Mouse (Mus musculus): ENCODE measurements around the gene Nfasc.

DNA sequence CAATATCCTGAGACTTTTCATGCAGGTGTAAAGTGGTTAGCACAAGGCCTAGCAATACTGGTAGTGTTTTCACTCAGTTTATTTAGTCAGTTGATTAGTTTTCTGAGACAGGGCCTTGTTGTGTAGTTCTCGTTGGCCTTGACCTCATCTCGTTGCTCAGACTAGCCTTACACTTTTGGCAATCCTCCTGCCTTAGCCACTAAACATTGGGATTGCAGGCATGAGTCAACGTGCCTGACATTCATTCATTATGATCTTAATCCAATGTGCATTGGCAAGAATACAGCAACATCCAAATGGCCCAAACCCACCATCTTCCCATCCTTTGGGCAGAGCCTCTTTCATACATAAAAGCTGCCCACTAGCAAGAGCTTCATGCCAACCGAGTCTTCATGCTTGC lies 129.5 kb downstream of the Nfasc start:
- no peak for TF ChIP-seq CTCF (conservative IDR thresholded peaks at IDR 0.05; ENCODE audit: low read length)
- no peak for TF ChIP-seq POU5F1 (IDR thresholded peaks at IDR 0.05; ENCODE audit: borderline replicate concordance, low read length)
